Mouse (Mus musculus) liver, postnatal 0 days (tissue): ENCODE measurements around the gene Prkch. TPM values are rescaled to one million over a fixed set of nuclear protein-coding genes. Genes with fewer than 3 reads are reported as not detected.

Source experiments
- ATAC-seq: fragments of 200-750 bp; cut with Nextera tagmentation; 2 replicates; pipeline ENCODE4 v1.8.0; 2017; ENCODE audit warnings: mild to moderate bottlenecking, moderate library complexity
- DNase-seq: peaks from one replicate; pipeline ENCODE4 v3.0.0-alpha.2; 2016
- H3K27ac ChIP-seq: fragments of 300-500 bp; sonication (generic); 2 replicates; pipeline ENCODE4 v1.5.1; 2014; ENCODE audit warnings: antibody characterized with exemption, moderate library complexity, mild to moderate bottlenecking, low read depth
- H3K27me3 ChIP-seq: fragments of 300-500 bp; sonication (generic); 2 replicates; pipeline ENCODE4 v1.6.1; 2014; ENCODE audit warnings: low read length, control low read depth, mixed read lengths; ENCODE audit not compliant: insufficient read depth
- H3K36me3 ChIP-seq: fragments of 300-500 bp; sonication (generic); replicated peaks from 2 replicates; pipeline ENCODE4 v1.6.1; 2014; ENCODE audit warnings: mild to moderate bottlenecking, control low read depth, low read length, moderate library complexity, mixed read lengths; ENCODE audit not compliant: insufficient read depth
- H3K4me1 ChIP-seq: fragments of 300-500 bp; sonication (generic); 2 replicates; pipeline ENCODE4 v1.6.1; 2014; ENCODE audit warnings: antibody characterized with exemption, mild to moderate bottlenecking, control low read depth; ENCODE audit not compliant: insufficient read depth
- H3K4me2 ChIP-seq: fragments of 300-500 bp; sonication (generic); 2 replicates; pipeline ENCODE4 v1.6.1; 2014; ENCODE audit warnings: low read depth, mild to moderate bottlenecking, low read length, moderate library complexity, mixed read lengths
- H3K4me3 ChIP-seq: fragments of 300-500 bp; sonication (generic); 2 replicates; pipeline ENCODE4 v1.5.1; 2014; ENCODE audit warnings: low read depth, low read length
- H3K9ac ChIP-seq: fragments of 300-500 bp; sonication (generic); replicated peaks from 2 replicates; pipeline ENCODE4 v1.6.1; 2014; ENCODE audit warnings: mild to moderate bottlenecking, moderate library complexity
- H3K9me3 ChIP-seq: fragments of 300-500 bp; sonication (generic); 2 replicates; pipeline ENCODE4 v1.6.1; 2016; ENCODE audit warnings: mild to moderate bottlenecking, control low read depth, low read length, mixed read lengths
- CTCF ChIP-seq: sonication (generic); IDR thresholded peaks from 2 replicates; pipeline ENCODE4 v1.5.1; 2016; ENCODE audit warnings: antibody characterized with exemption, low read depth
- EP300 ChIP-seq: IDR thresholded peaks from 2 replicates; pipeline ENCODE4 v1.6.1; 2016; ENCODE audit warnings: antibody characterized with exemption, low read depth, mild to moderate bottlenecking
- WGBS: fragments of 180-500 bp; shearing (Covaris S2); extraction: QIAGEN DNeasy Blood & Tissue Kit; methylation state at CpG from one replicate; pipeline ENCODE4 v1.1.7; 2014; ENCODE audit not compliant: insufficient replicate concordance; 5-methylcytosine and 5-hydroxymethylcytosine counted together
- polyA plus RNA-seq: library from polyadenylated mRNA; unstranded; fragments of >200 nt; fragmentation: Nextera tagmentation; extraction: Ambion mirVana; gene quantifications from 2 replicates; pipeline ENCODE4 v1.2.1, GENCODE M21; 2015

Prkch gene
- polyA plus RNA-seq, 1 experiment from 2014 or later = 2.3 TPM

DNA sequence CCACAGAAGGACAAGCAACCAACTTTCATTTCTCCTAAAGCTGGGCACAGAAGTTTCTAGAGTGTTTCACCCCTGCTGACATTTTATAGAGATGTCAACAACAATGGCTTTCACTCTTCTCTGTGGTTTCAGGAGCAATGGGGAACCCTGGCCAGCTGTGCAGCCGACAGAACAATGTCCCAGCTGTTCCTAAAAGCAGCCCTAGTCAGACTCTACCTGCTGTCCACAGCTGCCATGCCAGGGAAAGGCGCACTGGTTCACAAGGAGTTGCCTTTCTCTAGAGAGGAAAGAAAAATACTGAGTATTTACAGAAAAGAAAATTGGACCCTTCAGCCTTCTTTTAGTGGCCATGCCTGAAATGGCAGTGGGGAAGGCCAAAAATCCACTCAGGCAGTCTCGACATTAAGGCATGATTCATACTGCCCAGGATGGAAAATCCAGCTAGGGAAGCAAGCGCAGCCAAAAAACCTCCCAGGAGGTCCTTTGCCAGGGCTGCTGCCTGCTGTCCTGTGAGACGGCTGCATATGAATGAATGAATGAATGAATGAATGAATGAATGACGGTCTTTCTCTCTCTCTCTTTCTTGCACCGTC, 190.3 kb downstream of the Prkch start:
- peaks cover 15% of the 10 kb centered on the region for H3K4me1 ChIP-seq
- ATAC-seq (no peak), DNase-seq (no peak)
- H3K9me3 ChIP-seq = no peaks in the 10 kb centered on the region
- no peak overlapping the region for H3K4me2 ChIP-seq
- H3K9ac ChIP-seq = no peak overlapping the region
- WGBS = 87% methylated on average over 7 of the region's 7 CpGs
- TF ChIP-seq CTCF (no peak), EP300 (no peak)
- no peak overlapping the region for H3K27ac ChIP-seq
- H3K36me3 ChIP-seq = no peaks in the 10 kb centered on the region
- H3K4me3 ChIP-seq = no peak overlapping the region
- H3K27me3 ChIP-seq = no peaks in the 10 kb centered on the region

DNA sequence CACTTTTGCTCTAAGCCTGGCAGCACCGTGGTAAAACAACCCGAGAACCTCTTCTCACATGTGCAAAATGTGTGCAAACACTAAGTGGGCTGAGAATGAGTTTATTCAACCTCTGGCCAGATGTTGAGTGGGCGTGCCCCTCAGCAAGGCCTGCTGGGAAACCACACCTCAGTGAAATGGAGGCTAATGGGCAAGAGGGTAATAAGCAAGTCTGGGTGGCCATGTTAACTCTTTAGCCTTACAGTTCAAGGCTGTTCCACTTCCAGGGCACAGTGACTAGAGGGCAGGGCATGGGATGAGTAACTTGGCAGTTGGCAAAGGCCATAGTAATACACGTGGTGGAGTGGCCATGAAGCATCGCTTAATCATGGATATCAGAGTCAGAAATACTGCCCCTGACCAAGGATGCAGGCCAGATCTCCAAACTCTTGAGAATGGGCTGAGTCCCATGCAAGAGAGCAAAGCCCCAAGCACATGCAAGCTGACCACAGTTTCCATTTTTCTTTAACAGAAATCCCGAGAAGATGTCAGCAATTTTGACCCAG, 191.9 kb downstream of the Prkch start:
- Histone ChIP-seq H3K9me3 (no peaks in the 10 kb centered on the region), H3K27ac (no peak overlapping the region), H3K4me3 (no peak overlapping the region), H3K9ac (no peak overlapping the region), H3K4me1 (peaks cover 21% of the 10 kb centered on the region), H3K27me3 (no peaks in the 10 kb centered on the region), H3K36me3 (no peaks in the 10 kb centered on the region), H3K4me2 (no peak overlapping the region)
- 73% methylated on average over 6 of the region's 6 CpGs for WGBS
- DNase-seq (no peak), ATAC-seq (no peak)
- no peak for TF ChIP-seq CTCF
- TF ChIP-seq EP300 = no peak

DNA sequence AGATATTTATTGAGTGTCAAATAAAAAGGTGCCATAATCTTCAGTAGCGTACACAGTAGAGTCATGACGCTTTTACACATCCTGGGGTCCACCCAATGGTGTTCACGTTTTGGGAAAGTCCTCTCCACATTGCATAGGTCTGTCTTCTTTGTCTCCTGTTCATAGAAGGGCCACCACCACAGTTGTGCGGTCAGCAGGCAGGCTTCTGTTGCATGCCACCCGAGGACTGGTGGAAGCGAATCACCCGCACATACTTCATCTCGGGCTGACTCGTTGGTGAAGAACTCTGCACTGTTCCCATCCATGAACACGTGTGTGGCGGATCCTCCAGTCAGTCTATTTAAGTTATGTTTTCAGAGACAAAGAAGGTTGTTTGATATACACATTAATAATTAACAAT, 193.1 kb downstream of the Prkch start:
- Histone ChIP-seq H3K27me3 (no peaks in the 10 kb centered on the region), H3K9me3 (no peaks in the 10 kb centered on the region), H3K4me3 (no peak overlapping the region), H3K36me3 (no peaks in the 10 kb centered on the region), H3K4me1 (peaks cover 21% of the 10 kb centered on the region), H3K4me2 (no peak overlapping the region), H3K9ac (no peak overlapping the region), H3K27ac (no peak overlapping the region)
- WGBS = 80% methylated on average over 11 of the region's 11 CpGs
- ATAC-seq (no peak), DNase-seq (no peak)
- TF ChIP-seq EP300 (no peak), CTCF (no peak)

DNA sequence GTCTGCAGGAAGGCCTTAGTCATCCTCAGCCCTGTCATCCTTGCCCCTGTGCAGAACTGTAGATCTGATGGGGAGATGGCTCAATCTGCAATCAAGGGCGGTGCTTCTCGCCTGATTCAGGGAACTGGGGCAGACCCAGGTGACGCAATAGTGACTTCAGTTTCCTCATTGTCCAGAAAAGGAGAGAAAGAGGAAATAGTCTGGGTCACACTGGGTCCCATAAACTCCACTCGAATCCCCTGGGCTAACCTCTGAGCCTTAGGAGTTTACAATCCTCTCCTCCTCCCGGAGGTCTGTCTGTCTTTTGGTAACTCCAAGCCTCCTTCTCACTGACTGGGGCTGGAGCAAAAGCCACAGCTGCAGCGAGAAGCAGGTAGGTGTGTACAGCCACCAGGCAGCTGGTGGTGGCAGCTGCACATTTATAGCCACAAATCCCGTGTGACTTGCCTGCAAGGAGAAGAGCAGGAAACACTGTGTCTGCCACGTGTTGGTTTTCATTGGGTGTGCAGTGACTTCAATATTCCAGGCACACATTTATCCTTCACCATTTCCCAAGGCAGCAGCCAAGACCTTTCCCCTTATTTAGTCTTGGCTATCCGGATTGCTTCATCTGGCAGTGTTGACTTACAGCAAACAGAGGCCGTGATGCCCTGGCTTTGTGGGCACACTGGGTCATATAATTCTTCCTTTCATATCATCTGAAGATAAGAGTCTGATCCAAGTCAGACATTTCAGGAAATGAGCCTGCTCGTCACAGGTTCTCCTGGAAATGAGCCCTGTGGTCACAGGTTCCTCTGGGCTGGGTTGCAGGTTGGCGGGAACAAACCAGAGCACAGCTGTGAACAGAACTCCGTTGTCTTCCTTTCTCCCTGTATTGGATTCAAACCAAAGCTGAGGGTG, 195.0 kb downstream of the Prkch start:
- peak; percentile 91 for ATAC-seq
- H3K9me3 ChIP-seq = no peaks in the 10 kb centered on the region
- H3K27me3 ChIP-seq = no peaks in the 10 kb centered on the region
- peak overlapping the region; percentile 92 for H3K27ac ChIP-seq
- no peak for TF ChIP-seq CTCF
- TF ChIP-seq EP300 = peak; percentile 48
- peak overlapping the region; percentile 50; the same call in 1 of the 2 replicates for H3K9ac ChIP-seq
- H3K4me3 ChIP-seq = peak overlapping the region; percentile 5; the same call in 1 of the 2 replicates
- 15% methylated on average over 13 of the region's 13 CpGs for WGBS
- H3K4me1 ChIP-seq = peaks cover 21% of the 10 kb centered on the region
- peak overlapping the region; percentile 64 for H3K4me2 ChIP-seq
- no peaks in the 10 kb centered on the region for H3K36me3 ChIP-seq
- peak; percentile 75 for DNase-seq

DNA sequence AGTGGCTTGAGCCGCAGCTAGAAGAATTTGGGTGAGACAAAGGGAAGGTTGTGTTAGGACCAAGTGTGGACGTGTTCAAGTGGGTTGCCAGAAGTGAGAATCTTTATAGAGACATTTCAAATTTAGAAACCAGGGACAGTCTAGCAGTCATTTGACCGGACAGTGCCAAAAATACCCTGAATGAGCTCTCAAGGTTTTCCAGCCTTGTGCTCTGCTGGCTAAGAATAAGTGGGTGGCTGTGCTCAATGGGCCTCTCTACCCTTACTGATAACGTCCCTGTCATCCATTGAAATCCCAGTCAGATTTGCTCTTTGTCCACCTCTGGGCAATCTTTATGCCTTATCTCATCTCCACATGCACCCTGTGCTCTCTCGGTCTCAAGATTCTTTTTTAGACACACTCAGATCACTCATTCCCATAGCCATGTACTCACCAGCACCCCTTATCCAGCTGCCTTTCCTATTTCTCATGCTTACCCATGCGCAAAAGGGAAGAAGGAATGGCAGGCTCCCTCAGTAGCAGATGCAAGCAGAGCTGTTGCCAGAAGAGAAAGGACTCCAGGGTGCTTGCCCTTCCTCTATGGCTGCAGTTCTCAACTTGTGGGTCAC, 196.9 kb downstream of the Prkch start:
- WGBS = 74% methylated on average over 6 of the region's 6 CpGs
- Histone ChIP-seq H3K9me3 (no peaks in the 10 kb centered on the region), H3K27ac (no peak overlapping the region), H3K27me3 (no peaks in the 10 kb centered on the region), H3K9ac (no peak overlapping the region), H3K4me2 (no peak overlapping the region), H3K4me3 (no peak overlapping the region), H3K36me3 (no peaks in the 10 kb centered on the region), H3K4me1 (peaks cover 21% of the 10 kb centered on the region)
- DNase-seq = no peak
- no peak for TF ChIP-seq EP300
- no peak for TF ChIP-seq CTCF
- no peak for ATAC-seq

DNA sequence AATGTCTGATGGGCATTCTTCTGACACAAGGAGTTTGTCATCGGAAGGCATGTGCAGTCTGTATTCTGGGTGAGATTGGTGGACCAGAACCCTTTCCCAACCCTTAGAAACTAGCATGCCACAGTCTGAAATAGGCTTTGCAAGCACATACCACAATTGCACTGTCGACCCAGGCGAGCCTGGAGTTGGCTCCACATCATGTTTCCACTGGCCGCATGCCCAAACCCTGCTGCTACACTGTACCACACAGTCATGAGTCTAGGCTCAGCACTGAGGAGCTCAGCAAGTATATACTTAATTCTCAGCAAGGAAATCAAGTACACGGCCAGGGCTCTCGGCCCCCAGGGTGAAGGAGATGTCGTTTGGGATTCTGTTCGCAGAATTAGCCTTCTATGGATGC, 202.3 kb downstream of the Prkch start:
- DNase-seq = peak; percentile 42
- no peak for ATAC-seq
- Histone ChIP-seq H3K4me2 (no peak overlapping the region), H3K4me3 (no peak overlapping the region), H3K9me3 (no peaks in the 10 kb centered on the region), H3K4me1 (0 out of 2 replicates have a peak, but pooled peaks cover 2% of the 10 kb centered on the region), H3K27ac (no peak overlapping the region), H3K36me3 (no peaks in the 10 kb centered on the region), H3K9ac (no peak overlapping the region), H3K27me3 (no peaks in the 10 kb centered on the region)
- WGBS = 73% methylated on average over 8 of the region's 8 CpGs
- no peak for TF ChIP-seq EP300
- no peak for TF ChIP-seq CTCF
